Mouse (Mus musculus) macrophage (primary cell): ENCODE data around the gene Smtnl1. TPM values are rescaled to one million over a fixed set of nuclear protein-coding genes. Genes with fewer than 3 reads are reported as not detected.

Experiments used
- H3K27ac ChIP-seq: fragments of 350-480 bp; formaldehyde crosslinking; 2 replicates; pipeline ENCODE4 v1.9.0; 2021
- H3K36me3 ChIP-seq: fragments of 350-480 bp; formaldehyde crosslinking; 2 replicates; pipeline ENCODE4 v1.9.0; 2021; ENCODE audit errors: inconsistent target
- H3K4me3 ChIP-seq: fragments of 350-480 bp; formaldehyde crosslinking; 2 replicates; pipeline ENCODE4 v1.9.0; 2021; ENCODE audit errors: inconsistent target
- H3K79me2 ChIP-seq: fragments of 350-480 bp; formaldehyde crosslinking; 2 replicates; pipeline ENCODE4 v1.9.0; 2021; ENCODE audit errors: inconsistent target
- WGBS: methylation state at CpG from one replicate; pipeline ENCODE4 v1.1.7; 2026; ENCODE audit warnings: inconsistent platforms; ENCODE audit not compliant: missing documents; 5-methylcytosine and 5-hydroxymethylcytosine counted together
- polyA plus RNA-seq: library from polyadenylated mRNA; stranded (reverse); fragments of 250-400 nt; gene quantifications from 3 replicates; pipeline ENCODE4 v1.2.4, GENCODE M21; 2018; ENCODE audit warnings: inconsistent platforms

Gene Smtnl1
- polyA plus RNA-seq, 1 experiment from 2014 or later, result not detected

- Histone ChIP-seq H3K27ac (no peak overlapping the region), H3K79me2 (no peaks in the 10 kb centered on the region), H3K4me3 (no peak overlapping the region), H3K36me3 (no peaks in the 10 kb centered on the region)
- 91% methylated on average over 3 of the region's 3 CpGs for WGBS
Measured at GRCm38 (mm10) chr2:84761309-84761708, 61.1 kb downstream of the Smtnl1 start.

Other genes with a start within 250 kb of the Smtnl1 start
- 65.8 to 90.5 TPM (median 79.6 TPM) in 3 replicates for gene Ctnnd1, start 171.9 kb downstream of the Smtnl1 start, polyA plus RNA-seq
- gene Btbd18, start 163.6 kb downstream of the Smtnl1 start, polyA plus RNA-seq, result not detected in 3 replicates
- gene Selenoh, start 151.9 kb downstream of the Smtnl1 start, polyA plus RNA-seq, result 14.1 to 49.5 TPM (median 34.3 TPM) in 3 replicates
- gene Gm28635, start 144.6 kb downstream of the Smtnl1 start, polyA plus RNA-seq, result not detected in 3 replicates
- 22.1 to 29.0 TPM (median 22.2 TPM) in 3 replicates for gene Med19, start 144.2 kb downstream of the Smtnl1 start, polyA plus RNA-seq
- gene Tmx2, start 143.5 kb downstream of the Smtnl1 start, polyA plus RNA-seq, result 50.9 to 82.2 TPM (median 59.6 TPM) in 3 replicates
- 32.4 to 50.5 TPM (median 45.2 TPM) in 3 replicates for gene Zdhhc5, start 107.5 kb downstream of the Smtnl1 start, polyA plus RNA-seq
- 8.7 to 16.7 TPM (median 10.6 TPM) in 3 replicates for gene Clp1, start 95.3 kb downstream of the Smtnl1 start, polyA plus RNA-seq
- gene Ypel4, start 88.6 kb downstream of the Smtnl1 start, polyA plus RNA-seq, result not detected in 3 replicates
- not detected in 3 replicates for gene Gm19426, start 79.0 kb downstream of the Smtnl1 start, polyA plus RNA-seq
- gene Serping1, start 47.2 kb downstream of the Smtnl1 start, polyA plus RNA-seq, result 0.07 TPM in 1 of 3 replicates, not detected in the others
- 74.5 to 138 TPM (median 98.4 TPM) in 3 replicates for gene Ube2l6, start 23.8 kb downstream of the Smtnl1 start, polyA plus RNA-seq
- 22.0 to 55.9 TPM (median 31.3 TPM) in 3 replicates for gene Timm10, start 4.3 kb upstream of the Smtnl1 start, polyA plus RNA-seq
- 0.10 to 0.20 TPM in 2 of 3 replicates, not detected in the other for gene Slc43a1, start 16.2 kb upstream of the Smtnl1 start, polyA plus RNA-seq
- gene Rtn4rl2, start 64.1 kb upstream of the Smtnl1 start, polyA plus RNA-seq, result not detected in 3 replicates
- gene Slc43a3, start 113.9 kb upstream of the Smtnl1 start, polyA plus RNA-seq, result 7.1 to 26.9 TPM (median 13.4 TPM) in 3 replicates
- 1.7 TPM in 1 of 3 replicates, not detected in the others for gene Prg2, start 157.8 kb upstream of the Smtnl1 start, polyA plus RNA-seq
- not detected in 3 replicates for gene Prg3, start 165.6 kb upstream of the Smtnl1 start, polyA plus RNA-seq
- 68.2 to 116 TPM (median 106 TPM) in 3 replicates for gene Ssrp1, start 214.6 kb upstream of the Smtnl1 start, polyA plus RNA-seq
- not detected in 3 replicates for gene P2rx3, start 214.8 kb upstream of the Smtnl1 start, polyA plus RNA-seq
- 6.1 to 6.8 TPM (median 6.4 TPM) in 3 replicates for gene Tnks1bp1, start 225.4 kb upstream of the Smtnl1 start, polyA plus RNA-seq